Mouse (Mus musculus): ENCODE measurements around the gene Btbd16. TPM values are rescaled to one million over a fixed set of nuclear protein-coding genes. Genes with fewer than 3 reads are reported as not detected.

Btbd16 gene
- polyA plus RNA-seq, 1 experiment from 2014 or later = not detected

GRCm38 (mm10) chr7:130847164-130847718, 73.4 kb downstream of the Btbd16 start:
- Histone ChIP-seq H3K27ac (no peak overlapping the region), H3K4me3 (no peak overlapping the region), H3K4me1 (no peaks in the 10 kb centered on the region), H3K9me3 (no peaks in the 10 kb centered on the region), H3K9ac (no peak overlapping the region), H3K36me3 (no peaks in the 10 kb centered on the region), H3K27me3 (no peaks in the 10 kb centered on the region), H3K4me2 (no peak overlapping the region)
- WGBS = 77% methylated on average over 17 of the region's 17 CpGs
- no peak for ATAC-seq (ENCODE audit: insufficient number of reproducible peaks, insufficient read depth, low FRiP score, low TSS enrichment, low read depth)

- WGBS = 86% methylated on average over 4 of the region's 4 CpGs
- Histone ChIP-seq H3K9ac (no peak overlapping the region), H3K4me1 (peaks cover 3% of the 10 kb centered on the region; the same call in 1 of the 2 replicates), H3K36me3 (no peaks in the 10 kb centered on the region), H3K4me3 (no peak overlapping the region), H3K4me2 (no peak overlapping the region), H3K27me3 (peaks cover 2% of the 10 kb centered on the region; the same call in 1 of the 2 replicates), H3K9me3 (no peaks in the 10 kb centered on the region), H3K27ac (no peak overlapping the region)
- no peak for ATAC-seq (ENCODE audit: insufficient number of reproducible peaks, insufficient read depth, low FRiP score, low TSS enrichment, low read depth)
Measured at GRCm38 (mm10) chr7:130854684-130855292, 80.9 kb downstream of the Btbd16 start.

- Histone ChIP-seq H3K4me2 (no peak overlapping the region), H3K27ac (no peak overlapping the region), H3K4me3 (no peak overlapping the region), H3K9ac (no peak overlapping the region), H3K27me3 (peaks cover 2% of the 10 kb centered on the region; the same call in 1 of the 2 replicates), H3K4me1 (peaks cover 8% of the 10 kb centered on the region), H3K36me3 (no peaks in the 10 kb centered on the region), H3K9me3 (no peaks in the 10 kb centered on the region)
- no peak for ATAC-seq (ENCODE audit: insufficient number of reproducible peaks, insufficient read depth, low FRiP score, low TSS enrichment, low read depth)
- WGBS = 32% methylated on average over 3 of the region's 3 CpGs
Measured at GRCm38 (mm10) chr7:130855681-130856080, 81.8 kb downstream of the Btbd16 start.

GRCm38 (mm10) chr7:130857973-130858372, 84.1 kb downstream of the Btbd16 start:
- Histone ChIP-seq H3K4me2 (no peak overlapping the region), H3K36me3 (no peaks in the 10 kb centered on the region), H3K4me3 (no peak overlapping the region), H3K9ac (no peak overlapping the region), H3K4me1 (peaks cover 17% of the 10 kb centered on the region), H3K9me3 (no peaks in the 10 kb centered on the region), H3K27ac (no peak overlapping the region), H3K27me3 (peaks cover 2% of the 10 kb centered on the region; the same call in 1 of the 2 replicates)
- ATAC-seq (ENCODE audit: insufficient number of reproducible peaks, insufficient read depth, low FRiP score, low TSS enrichment, low read depth) = no peak
- WGBS = 66% methylated on average over 6 of the region's 6 CpGs

GRCm38 (mm10) chr7:130859926-130860325, 86.1 kb downstream of the Btbd16 start:
- no peak for ATAC-seq (ENCODE audit: insufficient number of reproducible peaks, insufficient read depth, low FRiP score, low TSS enrichment, low read depth)
- Histone ChIP-seq H3K4me3 (no peak overlapping the region), H3K27me3 (peaks cover 2% of the 10 kb centered on the region; the same call in 1 of the 2 replicates), H3K36me3 (no peaks in the 10 kb centered on the region), H3K4me1 (peaks cover 17% of the 10 kb centered on the region), H3K9me3 (no peaks in the 10 kb centered on the region), H3K9ac (no peak overlapping the region), H3K4me2 (no peak overlapping the region), H3K27ac (no peak overlapping the region)
- 46% methylated on average over 3 of the region's 5 CpGs for WGBS

GRCm38 (mm10) chr7:130860721-130861142, 86.9 kb downstream of the Btbd16 start:
- WGBS = 20% methylated on average over 11 of the region's 11 CpGs
- 0 out of 2 replicates have a peak overlapping the region, but pooled peaks have one; percentile 20 for H3K4me2 ChIP-seq

GRCm38 (mm10) chr7:130862501-130862900, 88.6 kb downstream of the Btbd16 start:
- 47% methylated on average over 1 of the region's 1 CpGs for WGBS
- Histone ChIP-seq H3K4me2 (no peak overlapping the region), H3K27me3 (peaks cover 2% of the 10 kb centered on the region; the same call in 1 of the 2 replicates), H3K36me3 (no peaks in the 10 kb centered on the region), H3K27ac (no peak overlapping the region), H3K9ac (no peak overlapping the region), H3K4me1 (peaks cover 18% of the 10 kb centered on the region), H3K9me3 (no peaks in the 10 kb centered on the region), H3K4me3 (no peak overlapping the region)
- no peak for ATAC-seq (ENCODE audit: insufficient number of reproducible peaks, insufficient read depth, low FRiP score, low TSS enrichment, low read depth)

More at GRCm38 (mm10) chr7:130860721-130861142, 86.9 kb downstream of the Btbd16 start:
- ATAC-seq (ENCODE audit: insufficient number of reproducible peaks, insufficient read depth, low FRiP score, low TSS enrichment, low read depth) = no peak
- Histone ChIP-seq H3K4me1 (peaks cover 15% of the 10 kb centered on the region), H3K4me3 (no peak overlapping the region), H3K27me3 (peaks cover 2% of the 10 kb centered on the region; the same call in 1 of the 2 replicates), H3K9me3 (no peaks in the 10 kb centered on the region), H3K27ac (peak overlapping the region; percentile 51), H3K36me3 (no peaks in the 10 kb centered on the region), H3K9ac (no peak overlapping the region)

- H3K9me3 ChIP-seq = no peaks in the 10 kb centered on the region
Measured at GRCm38 (mm10) chr7:130864711-130865110, 90.8 kb downstream of the Btbd16 start.

GRCm38 (mm10) chr7:130865613-130866591, 92.0 kb downstream of the Btbd16 start, which contains the start of gene Plekha1:
Gene Plekha1, plus strand, starts transcription at chr7:130865756.
- Histone ChIP-seq H3K9ac (peak within 1 kb of the TSS; percentile 84), H3K4me1 (peaks cover 12% of the 10 kb centered on the region), H3K4me3 (peak within 1 kb of the TSS; percentile 83), H3K27ac (peak within 1 kb of the TSS; percentile 73; the same call in 1 of the 2 replicates), H3K9me3 (no peaks in the 10 kb centered on the region), H3K27me3 (no peaks in the 10 kb centered on the region), H3K36me3 (no peaks in the 10 kb centered on the region), H3K4me2 (peak within 1 kb of the TSS; percentile 75)
- under 1% methylated on average over 103 of the region's 114 CpGs for WGBS
- ATAC-seq (ENCODE audit: insufficient number of reproducible peaks, insufficient read depth, low FRiP score, low TSS enrichment, low read depth) = peak; percentile 94

More at GRCm38 (mm10) chr7:130864711-130865110, 90.8 kb downstream of the Btbd16 start:
- Histone ChIP-seq H3K9ac (no peak overlapping the region), H3K4me1 (peaks cover 19% of the 10 kb centered on the region), H3K27me3 (no peaks in the 10 kb centered on the region), H3K4me2 (no peak overlapping the region), H3K4me3 (no peak overlapping the region), H3K36me3 (no peaks in the 10 kb centered on the region), H3K27ac (no peak overlapping the region)
- 82% methylated on average over 7 of the region's 7 CpGs for WGBS
- no peak for ATAC-seq (ENCODE audit: insufficient number of reproducible peaks, insufficient read depth, low FRiP score, low TSS enrichment, low read depth)

GRCm38 (mm10) chr7:130866640-130867039, 92.8 kb downstream of the Btbd16 start:
- peak overlapping the region; percentile 83 for H3K4me3 ChIP-seq
- no peak overlapping the region; the same call in 1 of the 2 replicates for H3K27ac ChIP-seq
- no peaks in the 10 kb centered on the region for H3K27me3 ChIP-seq
- peak overlapping the region; percentile 75 for H3K4me2 ChIP-seq
- WGBS = 2% methylated on average over 13 of the region's 13 CpGs
- peaks cover 5% of the 10 kb centered on the region; the same call in 1 of the 2 replicates for H3K4me1 ChIP-seq
- no peaks in the 10 kb centered on the region for H3K9me3 ChIP-seq
- ATAC-seq (ENCODE audit: insufficient number of reproducible peaks, insufficient read depth, low FRiP score, low TSS enrichment, low read depth) = no peak
- H3K36me3 ChIP-seq = no peaks in the 10 kb centered on the region
- H3K9ac ChIP-seq = peak overlapping the region; percentile 84

GRCm38 (mm10) chr7:130867256-130867655, 93.4 kb downstream of the Btbd16 start:
- Histone ChIP-seq H3K9me3 (no peaks in the 10 kb centered on the region), H3K4me1 (peaks cover 5% of the 10 kb centered on the region; the same call in 1 of the 2 replicates), H3K27me3 (no peaks in the 10 kb centered on the region), H3K4me2 (peak overlapping the region; percentile 75), H3K36me3 (no peaks in the 10 kb centered on the region), H3K27ac (no peak overlapping the region), H3K9ac (no peak overlapping the region), H3K4me3 (no peak overlapping the region)
- no peak for ATAC-seq (ENCODE audit: insufficient number of reproducible peaks, insufficient read depth, low FRiP score, low TSS enrichment, low read depth)
- 60% methylated on average over 3 of the region's 3 CpGs for WGBS
